Mouse (Mus musculus) retina, adult 2 months (tissue): ENCODE measurements around the gene Ifrd2.

Source experiments
- DNase-seq: peaks from one replicate; pipeline ENCODE4 v3.0.0-alpha.2; 2012; ENCODE audit warnings: low read depth, low spot score

The Ifrd2 gene

DNA sequence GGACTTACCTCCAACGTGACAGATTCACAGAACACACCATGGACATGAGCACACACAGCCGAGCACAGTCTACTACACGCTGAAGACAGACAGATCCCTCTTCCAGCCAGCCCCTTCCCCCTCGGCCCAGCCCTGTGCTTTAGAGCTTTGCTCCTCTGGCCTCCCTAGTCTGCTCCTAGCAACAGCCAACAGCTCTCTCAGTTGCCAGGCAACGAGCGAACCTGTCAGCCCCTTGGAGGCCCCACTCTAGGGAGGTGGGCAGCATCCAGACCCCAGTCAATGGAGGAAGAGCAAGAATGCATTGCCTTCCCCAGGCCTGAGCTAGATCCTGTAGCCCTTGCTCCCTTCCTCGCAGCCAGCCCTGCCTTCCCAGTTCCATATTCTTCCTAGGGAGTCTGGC, 49.6 kb downstream of the Ifrd2 start:
- DNase-seq = no peak

DNA sequence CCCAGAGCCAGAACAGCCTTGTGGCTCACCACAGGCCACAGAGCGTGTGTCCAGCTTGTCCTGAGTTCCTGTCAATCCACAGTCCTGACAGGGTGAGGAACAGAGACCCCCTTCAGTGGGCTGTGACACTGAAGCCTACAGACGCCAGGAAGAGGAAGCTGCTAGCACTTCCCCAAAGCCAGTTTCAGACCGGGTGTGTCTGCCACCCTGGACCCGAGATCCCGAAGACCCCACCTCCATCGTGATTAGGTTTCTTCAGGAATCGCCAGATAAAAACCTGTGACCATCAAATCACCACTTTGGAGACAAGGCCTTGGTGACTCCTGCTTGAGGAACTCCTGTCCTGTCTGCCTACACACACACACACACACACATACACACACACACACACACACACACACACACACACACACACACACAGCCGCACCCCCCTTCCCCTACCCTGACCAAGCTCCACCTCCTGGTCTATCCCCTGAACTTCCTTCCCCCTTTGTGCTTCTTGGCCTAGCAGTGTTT, 52.9 kb downstream of the Ifrd2 start:
- DNase-seq = no peak

DNA sequence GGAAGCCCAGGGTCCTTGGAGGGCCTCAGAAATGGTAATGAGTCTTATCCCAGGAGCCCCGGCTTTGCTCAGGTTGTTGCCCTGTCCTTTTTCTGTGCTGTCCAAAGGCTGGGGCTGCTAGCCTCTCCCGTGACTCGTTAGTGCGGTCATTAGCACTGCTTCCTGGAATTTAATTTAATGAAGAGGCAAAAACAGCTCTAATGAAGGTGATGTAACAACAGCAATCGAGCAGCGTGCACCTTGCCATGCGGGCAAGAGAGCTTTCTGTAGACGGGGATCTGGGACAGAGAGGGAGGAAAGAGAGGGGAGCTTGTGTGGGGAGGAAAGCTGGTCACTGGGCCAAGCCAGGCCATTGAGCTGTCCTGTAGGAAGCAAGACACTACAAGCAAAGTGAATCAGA, 54.2 kb downstream of the Ifrd2 start:
- no peak for DNase-seq
